Mouse (Mus musculus) kidney, adult 2 months (tissue): ENCODE measurements around the gene Tmem104. TPM values are rescaled to one million over a fixed set of nuclear protein-coding genes. Genes with fewer than 3 reads are reported as not detected.

Experiments used
- DNase-seq: peaks from one replicate; pipeline ENCODE4 v3.0.0; 2021
- H3K27ac ChIP-seq: fragments of 200-500 bp; 2 replicates; pipeline ENCODE4 v1.5.1; 2012; ENCODE audit warnings: low read depth, low read length, control low read depth, inconsistent platforms; ENCODE audit not compliant: insufficient read depth
- H3K27me3 ChIP-seq: fragments of 200-500 bp; replicated peaks from 2 replicates; pipeline ENCODE4 v1.6.1; 2012; ENCODE audit warnings: mild to moderate bottlenecking, moderate library complexity, low read length, inconsistent platforms; ENCODE audit not compliant: control insufficient read depth, insufficient read depth
- H3K36me3 ChIP-seq: fragments of 200-500 bp; 2 replicates; pipeline ENCODE4 v1.6.1; 2012; ENCODE audit warnings: mild to moderate bottlenecking, moderate library complexity, low read length, inconsistent platforms; ENCODE audit not compliant: control insufficient read depth, insufficient read depth
- H3K4me1 ChIP-seq: fragments of 200-500 bp; 2 replicates; pipeline ENCODE4 v1.6.1; 2011; ENCODE audit warnings: low read length; ENCODE audit not compliant: control insufficient read depth, insufficient read depth
- H3K4me3 ChIP-seq: fragments of 200-500 bp; 2 replicates; pipeline ENCODE4 v1.5.1; 2011; ENCODE audit warnings: mild to moderate bottlenecking, low read depth, low read length, control low read depth; ENCODE audit not compliant: insufficient read depth
- CTCF ChIP-seq: fragments of 200-500 bp; conservative IDR thresholded peaks from 2 replicates; pipeline ENCODE4 v1.5.1; 2011; ENCODE audit warnings: low read depth, mild to moderate bottlenecking, control low read depth, low read length, moderate library complexity, mixed read lengths; ENCODE audit not compliant: insufficient read depth, insufficient read length
- POLR2A ChIP-seq: fragments of 200-500 bp; IDR thresholded peaks from one replicate; pipeline ENCODE4 v1.6.1; 2011; ENCODE audit warnings: low read depth, low read length, control low read depth
- WGBS: fragments of 180-500 bp; shearing (Covaris S2); methylation state at CpG from one replicate; pipeline ENCODE4 v1.1.7; 2018; 5-methylcytosine and 5-hydroxymethylcytosine counted together
- polyA plus RNA-seq: library from polyadenylated mRNA; depleted of rRNA; stranded (reverse); fragments of >200 nt; gene quantifications from 2 replicates; pipeline ENCODE4 v1.2.3, GENCODE M21; 2012

The Tmem104 gene
- polyA plus RNA-seq, 1 experiment: 14.8 TPM

- H3K36me3 ChIP-seq: no peaks in the 10 kb centered on the region
- peak; percentile 100 for DNase-seq
- TF ChIP-seq CTCF (no peak), POLR2A (peak; percentile 95)
- peak within 1 kb of the TSS; percentile 87 for H3K4me3 ChIP-seq
- WGBS: under 1% methylated on average over 47 of the region's 47 CpGs
- peak within 1 kb of the TSS; percentile 77 for H3K27ac ChIP-seq
- no peaks in the 10 kb centered on the region for H3K27me3 ChIP-seq
- peaks cover 13% of the 10 kb centered on the region for H3K4me1 ChIP-seq
Observed at GRCm38 (mm10) chr11:115162832-115163480, 24.3 kb upstream of the Tmem104 start, which contains the start of gene Slc9a3r1. TSS of gene Slc9a3r1 (plus strand) at chr11:115163341.

- under 1% methylated on average over 47 of the region's 47 CpGs for WGBS
- no peak for DNase-seq
- H3K27ac ChIP-seq: peak overlapping the region; percentile 77
- peaks cover 20% of the 10 kb centered on the region for H3K4me1 ChIP-seq
- no peaks in the 10 kb centered on the region for H3K36me3 ChIP-seq
- H3K27me3 ChIP-seq: no peaks in the 10 kb centered on the region
- TF ChIP-seq CTCF: no peak
- TF ChIP-seq POLR2A: no peak
- peak overlapping the region; percentile 87 for H3K4me3 ChIP-seq
Observed at GRCm38 (mm10) chr11:115163568-115164150, 23.6 kb upstream of the Tmem104 start.

- TF ChIP-seq CTCF (no peak), POLR2A (no peak)
- WGBS: under 1% methylated on average over 14 of the region's 14 CpGs
- peaks cover 25% of the 10 kb centered on the region for H3K4me1 ChIP-seq
- peak overlapping the region; percentile 87 for H3K4me3 ChIP-seq
- H3K27me3 ChIP-seq: no peaks in the 10 kb centered on the region
- peak; percentile 79 for DNase-seq
- no peaks in the 10 kb centered on the region for H3K36me3 ChIP-seq
- peak overlapping the region; percentile 81 for H3K27ac ChIP-seq
Observed at GRCm38 (mm10) chr11:115164341-115164975, 22.8 kb upstream of the Tmem104 start.

- H3K27ac ChIP-seq: peak overlapping the region; percentile 81
- H3K4me3 ChIP-seq: peak overlapping the region; percentile 87
- H3K27me3 ChIP-seq: no peaks in the 10 kb centered on the region
- peaks cover 25% of the 10 kb centered on the region for H3K4me1 ChIP-seq
- TF ChIP-seq POLR2A (peak; percentile 17), CTCF (no peak)
- H3K36me3 ChIP-seq: no peaks in the 10 kb centered on the region
- peak; percentile 95 for DNase-seq
- WGBS: 6% methylated on average over 9 of the region's 9 CpGs
Observed at GRCm38 (mm10) chr11:115164976-115165374, 22.3 kb upstream of the Tmem104 start.

GRCm38 (mm10) chr11:115166776-115167175, 20.5 kb upstream of the Tmem104 start:
- Histone ChIP-seq H3K27ac (peak overlapping the region; percentile 10; the same call in 1 of the 2 replicates), H3K36me3 (no peaks in the 10 kb centered on the region), H3K27me3 (no peaks in the 10 kb centered on the region), H3K4me3 (no peak overlapping the region), H3K4me1 (peaks cover 39% of the 10 kb centered on the region)
- 69% methylated on average over 3 of the region's 3 CpGs for WGBS
- no peak for TF ChIP-seq POLR2A
- TF ChIP-seq CTCF: no peak
- DNase-seq: no peak

- TF ChIP-seq CTCF: no peak
- no peak for TF ChIP-seq POLR2A
- WGBS: 45% methylated on average over 8 of the region's 8 CpGs
- Histone ChIP-seq H3K4me3 (no peak overlapping the region), H3K36me3 (no peaks in the 10 kb centered on the region), H3K4me1 (peaks cover 41% of the 10 kb centered on the region), H3K27ac (no peak overlapping the region), H3K27me3 (no peaks in the 10 kb centered on the region)
- DNase-seq: no peak
Observed at GRCm38 (mm10) chr11:115167631-115168249, 19.5 kb upstream of the Tmem104 start.
